Mouse (Mus musculus) embryo, embryonic 10 days (tissue): Measurements from ENCODE around the gene Mapk9.
"Not testable (repeated sequence)": the region's sequence is repeated elsewhere in the genome, so short reads cannot be mapped to it uniquely, and the experiment has no call there.

ENCODE experiments used
- DNase-seq: peaks from one replicate; pipeline ENCODE4 v3.0.0-alpha.2; 2015; ENCODE audit warnings: low spot score

Gene Mapk9

DNA sequence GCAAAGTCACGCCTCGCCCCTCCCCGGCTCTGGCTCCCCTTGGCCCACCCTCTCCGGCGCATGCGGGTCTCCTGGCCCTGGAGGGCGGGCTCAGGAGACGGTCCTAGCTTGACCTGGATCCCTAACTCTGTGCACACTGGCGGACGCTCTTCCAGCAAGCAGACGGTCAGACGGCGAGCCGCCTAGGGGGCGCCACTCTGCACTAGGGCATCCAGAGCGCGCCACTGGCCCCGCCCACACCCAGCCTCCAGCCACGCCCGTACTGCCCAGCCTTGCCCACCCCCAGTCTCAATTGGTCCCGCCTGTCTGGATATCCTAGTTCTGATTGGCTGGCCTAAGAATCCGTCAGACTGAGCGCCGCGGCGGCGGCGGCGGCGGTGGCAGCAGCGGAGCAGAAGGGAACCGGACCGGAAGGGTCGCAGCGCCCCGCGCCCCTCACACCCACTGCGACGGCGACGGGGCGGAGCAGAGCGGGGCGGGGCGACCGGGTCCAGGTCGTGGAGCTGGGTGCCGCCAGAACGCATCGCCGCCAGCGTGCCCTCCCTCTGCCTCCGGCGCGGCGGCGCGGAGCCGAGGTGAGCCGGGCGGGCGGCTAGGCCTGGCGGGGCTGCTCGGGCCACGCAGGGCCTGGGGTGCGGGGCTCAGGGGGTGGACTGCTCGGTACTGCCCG is at the start of gene Mapk9:
Gene Mapk9 (plus strand): TSS at position 351 of the 670 bp plus-strand sequence.
- peak; percentile 98 for DNase-seq

DNA sequence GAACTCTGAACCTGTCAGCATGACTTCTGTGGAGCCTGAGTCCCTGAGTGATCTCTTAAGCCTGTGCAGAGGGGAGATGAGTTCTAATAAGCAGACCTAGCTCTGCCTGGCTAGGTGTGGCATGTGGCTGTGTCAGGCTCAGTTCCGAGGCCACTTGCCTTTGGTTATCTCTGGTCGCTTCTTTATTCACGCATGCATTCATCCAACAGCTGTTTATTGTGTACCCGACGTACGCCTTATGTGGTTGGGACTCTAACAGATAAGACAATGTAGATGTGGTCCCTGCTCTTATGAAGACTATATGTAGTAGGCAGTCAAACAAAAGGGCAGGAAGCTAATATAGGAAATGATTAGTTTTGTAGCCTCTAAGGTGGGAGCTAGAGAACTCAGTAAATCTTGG is 47.6 kb upstream of the Mapk9 start:
- no peak for DNase-seq

DNA sequence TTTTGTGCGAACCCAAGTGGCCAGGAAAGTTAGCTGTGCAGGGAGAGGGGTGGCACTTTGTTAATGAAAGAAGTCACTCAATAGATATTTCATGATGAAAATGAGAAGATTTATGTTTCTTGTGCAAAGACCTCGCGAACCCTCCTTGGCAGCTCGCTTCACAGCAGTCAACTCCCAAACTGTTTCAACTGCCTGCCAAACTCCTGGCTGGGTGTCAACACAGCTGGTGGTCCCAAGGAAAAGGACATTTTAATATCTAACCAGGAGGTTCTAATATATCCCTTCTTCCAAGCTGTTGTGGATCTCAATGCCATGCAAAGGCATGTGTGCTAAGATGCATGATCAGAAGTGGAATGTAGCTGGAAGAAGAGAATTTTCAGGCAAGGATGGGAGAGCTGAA is 45.0 kb upstream of the Mapk9 start:
- no peak for DNase-seq

DNA sequence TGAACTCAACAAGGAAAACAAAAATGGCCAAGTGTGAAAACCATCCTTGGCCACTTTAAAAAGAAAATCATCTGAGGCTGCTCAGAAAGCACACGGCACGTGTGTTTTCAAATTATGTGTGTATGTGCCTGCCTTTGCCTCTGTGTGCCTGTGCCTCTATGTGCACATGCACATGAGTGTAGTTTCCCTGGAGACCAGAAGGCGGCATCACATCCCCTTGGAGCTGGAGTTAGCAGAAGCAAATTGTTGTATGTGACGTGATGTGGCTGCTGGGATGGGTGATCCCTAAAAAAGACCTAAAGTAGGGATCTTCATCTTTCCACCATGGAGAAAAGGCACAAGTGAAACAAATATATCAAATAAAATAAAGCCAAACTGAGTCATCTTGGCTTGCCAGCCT is 42.8 kb upstream of the Mapk9 start:
- no peak for DNase-seq

DNA sequence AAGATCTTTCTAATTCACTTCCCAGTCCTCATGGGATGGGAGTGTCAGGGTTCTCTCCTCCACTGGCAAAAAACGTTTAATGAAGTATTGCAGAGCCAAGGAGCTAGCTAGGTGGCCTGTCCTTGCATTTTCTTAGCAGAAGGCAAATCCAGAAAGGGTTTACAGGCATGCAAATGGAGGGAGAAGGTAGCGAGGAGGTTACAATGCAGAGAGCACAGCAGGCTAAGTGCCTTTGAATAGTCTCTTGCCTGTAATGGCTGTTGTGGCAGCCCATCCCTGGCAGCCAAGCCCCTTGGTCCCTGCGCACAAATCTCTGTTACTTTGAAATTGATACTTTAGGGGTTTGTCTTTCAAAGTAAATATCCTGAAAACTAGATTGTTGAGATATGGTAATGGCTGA is 40.3 kb upstream of the Mapk9 start:
- no peak for DNase-seq

- DNase-seq = no peak
Measured at GRCm38 (mm10) chr11:49808946-49809345, 37.6 kb upstream of the Mapk9 start.

GRCm38 (mm10) chr11:49810696-49811095 is 35.9 kb upstream of the Mapk9 start:
- not testable (repeated sequence) for DNase-seq

GRCm38 (mm10) chr11:49811099-49811541 is 35.4 kb upstream of the Mapk9 start:
- DNase-seq = no peak

- DNase-seq = no peak
Measured at GRCm38 (mm10) chr11:49811879-49812278, 34.7 kb upstream of the Mapk9 start.

DNA sequence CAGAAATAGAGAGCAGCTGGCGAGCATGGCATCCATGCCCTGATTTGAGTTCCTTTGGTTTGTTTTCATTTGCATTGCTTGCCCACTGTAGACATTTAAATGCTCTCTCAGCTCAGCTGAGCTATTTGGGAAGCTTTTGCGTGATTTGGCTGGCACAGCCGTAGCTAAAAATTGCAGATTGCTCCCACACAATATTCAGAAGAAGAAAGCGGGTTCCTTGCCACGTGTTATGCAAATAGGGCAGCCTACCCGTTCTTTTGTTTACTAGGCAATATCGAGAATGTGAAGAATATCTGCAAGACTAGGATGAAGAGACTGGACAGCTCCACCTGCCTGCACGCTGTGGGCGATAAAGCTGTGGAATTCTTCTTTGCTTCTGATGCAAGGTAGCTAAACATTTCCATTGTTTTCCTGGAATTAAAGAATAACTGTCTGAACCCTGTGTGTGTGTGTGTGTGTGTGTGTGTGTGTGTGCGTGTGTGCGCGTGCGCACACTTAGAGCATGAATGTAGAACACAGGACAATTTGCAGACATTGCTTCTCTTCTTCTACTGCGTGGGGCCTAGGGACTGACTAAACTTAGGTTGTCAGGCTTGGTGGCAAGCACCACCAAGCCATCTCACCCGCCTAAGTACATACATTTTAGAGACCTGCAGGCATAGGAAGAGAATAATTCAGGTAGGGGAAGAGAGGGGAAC is 27.5 kb upstream of the Mapk9 start:
- DNase-seq = no peak

- no peak for DNase-seq
Measured at GRCm38 (mm10) chr11:49819676-49820075, 26.9 kb upstream of the Mapk9 start.

GRCm38 (mm10) chr11:49820928-49821327 is 25.6 kb upstream of the Mapk9 start:
- no peak for DNase-seq

GRCm38 (mm10) chr11:49821546-49821945 is 25.0 kb upstream of the Mapk9 start:
- no peak for DNase-seq

GRCm38 (mm10) chr11:49822337-49822736 is 24.2 kb upstream of the Mapk9 start:
- DNase-seq = no peak

GRCm38 (mm10) chr11:49824896-49825295 is 21.7 kb upstream of the Mapk9 start:
- DNase-seq = peak; percentile 74

DNA sequence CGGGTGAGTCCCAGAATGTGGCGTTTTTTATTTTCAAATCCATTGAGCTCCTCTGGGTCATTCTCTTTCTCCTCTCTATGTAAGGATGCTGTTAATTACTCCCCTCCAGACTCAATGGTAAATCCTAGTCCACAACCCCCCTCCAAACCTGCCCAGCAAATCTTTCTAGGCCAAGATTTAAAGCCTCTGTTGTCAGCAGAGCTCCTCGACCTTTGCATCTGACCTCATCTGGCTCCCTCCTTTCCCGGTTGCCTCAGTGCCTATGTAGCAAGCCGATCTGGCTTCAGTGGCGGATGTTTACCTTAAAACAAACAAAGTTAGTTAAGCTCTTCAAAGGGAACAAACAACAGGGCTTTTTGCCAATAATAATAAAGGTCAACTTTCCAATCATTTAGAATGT is 19.3 kb upstream of the Mapk9 start:
- DNase-seq = peak; percentile 67

GRCm38 (mm10) chr11:49829176-49829745 is 17.3 kb upstream of the Mapk9 start:
- DNase-seq = no peak

DNA sequence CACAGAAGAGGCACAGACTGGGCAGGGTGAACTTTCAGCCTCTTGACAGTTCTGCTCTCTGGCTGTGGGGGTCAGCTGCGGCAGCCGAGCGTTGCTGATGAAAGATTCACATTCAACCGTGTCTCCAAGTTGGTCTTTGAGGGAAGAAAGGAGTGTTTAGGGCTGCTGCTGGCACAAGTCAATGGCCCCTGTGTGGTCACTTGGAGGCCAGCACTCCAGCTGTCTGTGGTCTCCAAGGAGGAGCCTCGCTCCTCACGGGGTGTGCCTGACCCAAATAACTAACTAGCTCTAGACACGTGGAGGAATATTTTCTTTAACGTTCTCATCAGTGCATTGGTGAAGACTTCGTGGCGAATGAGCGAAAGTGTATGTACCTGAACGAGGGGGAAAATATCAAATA is 14.6 kb upstream of the Mapk9 start:
- DNase-seq = no peak

DNA sequence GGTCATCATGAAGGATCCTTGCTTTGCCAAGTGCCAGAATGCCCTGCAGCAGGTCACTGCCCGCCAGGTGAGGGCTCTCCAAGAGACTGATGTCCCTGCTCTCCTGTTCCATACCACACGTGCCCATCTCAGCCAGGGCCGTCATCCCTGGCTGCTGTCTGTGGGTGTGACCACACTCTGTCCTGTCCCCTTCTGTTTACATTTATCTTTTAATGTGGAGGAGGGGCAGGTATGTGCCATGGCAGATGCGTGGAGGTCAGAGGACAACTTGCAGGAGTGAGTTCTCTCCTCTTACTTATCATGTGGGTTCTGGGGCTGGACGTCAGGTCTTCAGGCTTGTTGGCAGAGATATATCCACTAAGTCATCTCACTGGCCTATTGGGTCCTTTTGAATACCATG is 13.6 kb upstream of the Mapk9 start:
- DNase-seq = no peak

GRCm38 (mm10) chr11:49834248-49834647 is 12.3 kb upstream of the Mapk9 start:
- no peak for DNase-seq

GRCm38 (mm10) chr11:49835257-49835956 is 11.1 kb upstream of the Mapk9 start:
- DNase-seq = no peak

DNA sequence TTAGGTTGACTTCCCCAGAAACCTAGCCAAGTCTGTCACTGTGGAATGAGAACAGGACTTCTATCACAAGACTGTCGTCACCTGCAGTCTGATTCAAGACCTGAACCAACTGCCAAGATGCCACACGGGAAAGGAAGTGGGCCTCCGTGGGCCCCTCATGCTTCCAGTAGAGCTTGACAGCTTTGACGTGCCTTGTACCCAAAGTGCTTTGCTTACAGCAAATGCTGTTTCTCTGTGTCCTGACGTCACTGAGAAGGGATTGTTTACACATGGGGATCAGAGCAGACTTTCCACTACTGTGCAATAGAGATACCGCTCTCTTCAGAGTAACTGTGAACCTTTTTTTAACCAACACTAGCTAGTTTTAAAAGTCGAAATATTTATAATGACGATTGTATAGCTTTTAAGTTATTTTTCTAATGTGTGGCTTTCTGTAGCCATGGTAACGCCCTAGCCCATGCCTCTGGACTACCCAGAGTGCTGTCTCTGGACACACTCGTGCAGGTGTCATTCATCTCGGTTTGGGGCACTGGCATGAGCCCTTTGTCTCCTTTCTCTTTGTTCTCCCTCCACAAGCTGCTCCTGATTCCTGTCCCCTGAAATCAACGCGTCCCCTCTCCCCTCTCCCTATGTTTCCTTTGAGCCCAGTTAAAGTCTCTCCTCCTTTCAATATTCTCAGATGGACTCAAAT is 8.7 kb upstream of the Mapk9 start:
- DNase-seq = no peak
